Mouse (Mus musculus) neural tube, embryonic 11.5 days (tissue): ENCODE measurements around the gene Acap3. TPM values are rescaled to one million over a fixed set of nuclear protein-coding genes. Genes with fewer than 3 reads are reported as not detected.

Source experiments
- ATAC-seq: fragments of 200-750 bp; cut with Nextera tagmentation; 2 replicates; pipeline ENCODE4 v1.8.0; 2017; ENCODE audit warnings: moderate number of reproducible peaks, mild to moderate bottlenecking, moderate TSS enrichment, moderate library complexity; ENCODE audit not compliant: insufficient read depth, low FRiP score, low TSS enrichment
- DNase-seq: peaks from one replicate; pipeline ENCODE4 v3.0.0-alpha.2; 2015; ENCODE audit warnings: low spot score
- H3K27ac ChIP-seq: fragments of 300-500 bp; sonication (generic); 2 replicates; pipeline ENCODE4 v1.5.1; 2014; ENCODE audit warnings: low read depth, mild to moderate bottlenecking, low read length
- H3K27me3 ChIP-seq: fragments of 300-500 bp; sonication (generic); 2 replicates; pipeline ENCODE4 v1.6.1; 2014; ENCODE audit warnings: mild to moderate bottlenecking, low read length, mixed read lengths; ENCODE audit not compliant: control insufficient read depth, insufficient read depth
- H3K36me3 ChIP-seq: fragments of 300-500 bp; sonication (generic); 2 replicates; pipeline ENCODE4 v1.6.1; 2014; ENCODE audit warnings: mild to moderate bottlenecking, low read length, moderate library complexity, mixed read lengths; ENCODE audit not compliant: control insufficient read depth, insufficient read depth
- H3K4me1 ChIP-seq: fragments of 300-500 bp; sonication (generic); 2 replicates; pipeline ENCODE4 v1.6.1; 2014; ENCODE audit warnings: low read length, mixed read lengths; ENCODE audit not compliant: control insufficient read depth, insufficient read depth
- H3K4me2 ChIP-seq: fragments of 300-500 bp; sonication (generic); 2 replicates; pipeline ENCODE4 v1.6.1; 2014; ENCODE audit warnings: low read depth, mild to moderate bottlenecking, moderate library complexity
- H3K4me3 ChIP-seq: fragments of 300-500 bp; sonication (generic); 2 replicates; pipeline ENCODE4 v1.5.1; 2014; ENCODE audit warnings: low read depth, low read length
- H3K9ac ChIP-seq: fragments of 300-500 bp; sonication (generic); 2 replicates; pipeline ENCODE4 v1.6.1; 2014; ENCODE audit warnings: mild to moderate bottlenecking, low read length
- H3K9me3 ChIP-seq: fragments of 300-500 bp; sonication (generic); 2 replicates; pipeline ENCODE4 v1.6.1; 2016; ENCODE audit warnings: low read length; ENCODE audit not compliant: control insufficient read depth
- WGBS: fragments of 180-500 bp; shearing (Covaris S2); extraction: QIAGEN DNeasy Blood & Tissue Kit; methylation state at CpG from one replicate; pipeline ENCODE4 v1.1.7; 2014; 5-methylcytosine and 5-hydroxymethylcytosine counted together
- polyA plus RNA-seq: library from polyadenylated mRNA; unstranded; fragments of >200 nt; fragmentation: Nextera tagmentation; extraction: Ambion mirVana; gene quantifications from 2 replicates; pipeline ENCODE4 v1.2.1, GENCODE M21; 2014

Acap3 gene
- polyA plus RNA-seq: 44.3 and 45.4 TPM in 2 replicates

DNA sequence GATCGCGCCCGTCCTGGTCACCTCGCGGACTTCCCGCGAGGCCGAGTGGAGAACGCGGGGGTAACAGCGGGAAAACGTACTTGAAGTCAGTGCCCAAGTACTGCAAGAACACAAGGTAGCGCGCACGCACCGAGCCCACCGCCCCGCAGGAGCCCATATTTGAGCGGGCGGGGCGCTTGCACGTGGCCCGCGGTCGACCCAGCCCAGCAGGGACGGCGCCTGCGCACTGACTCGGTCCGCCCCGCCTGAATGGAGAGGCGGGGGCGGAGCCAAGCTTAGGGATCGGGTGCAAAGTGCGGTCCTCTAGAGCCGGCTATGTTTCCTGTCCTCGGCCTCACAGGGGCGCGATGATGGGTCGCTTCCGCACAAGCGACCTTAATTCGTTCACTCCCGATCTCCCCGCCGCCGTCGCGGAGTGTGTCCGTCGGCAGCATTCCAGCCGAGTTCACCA, at the start of gene Acap3, which contains the start of gene Pusl1:
Gene Acap3, plus strand, starts transcription at position 272 of the 451 bp plus-strand sequence.
Gene Pusl1, minus strand, starts transcription at position 231 of the 451 bp plus-strand sequence.
- Histone ChIP-seq H3K36me3 (peaks cover 13% of the 10 kb centered on the region), H3K4me1 (peaks cover 27% of the 10 kb centered on the region)
- WGBS: 0% methylated on average over 52 of the region's 52 CpGs

GRCm38 (mm10) chr4:155843231-155843630, 48.4 kb upstream of the Acap3 start:
- Histone ChIP-seq H3K4me2 (no peak overlapping the region), H3K9me3 (no peaks in the 10 kb centered on the region), H3K9ac (no peak overlapping the region), H3K36me3 (peaks cover 2% of the 10 kb centered on the region; the same call in 1 of the 2 replicates), H3K27me3 (peaks cover 7% of the 10 kb centered on the region), H3K27ac (no peak overlapping the region), H3K4me3 (no peak overlapping the region), H3K4me1 (peaks cover 32% of the 10 kb centered on the region)
- no peak for DNase-seq
- 88% methylated on average over 5 of the region's 5 CpGs for WGBS
- ATAC-seq: no peak

More for the DNA sequence above, at the start of gene Acap3, which contains the start of gene Pusl1:
- H3K9ac ChIP-seq: peak within 1 kb of the TSS; percentile 88
- no peaks in the 10 kb centered on the region for H3K27me3 ChIP-seq
- ATAC-seq (peak; percentile 89), DNase-seq (peak; percentile 97)
- peak within 1 kb of the TSS; percentile 90 for H3K4me3 ChIP-seq
- H3K4me2 ChIP-seq: peak within 1 kb of the TSS; percentile 98
- peak within 1 kb of the TSS; percentile 96 for H3K27ac ChIP-seq
- no peaks in the 10 kb centered on the region for H3K9me3 ChIP-seq

- no peaks in the 10 kb centered on the region for H3K27me3 ChIP-seq
- H3K9ac ChIP-seq: peak within 1 kb of the TSS; percentile 87
- ATAC-seq (peak; percentile 89), DNase-seq (peak; percentile 94)
- peak within 1 kb of the TSS; percentile 92 for H3K4me2 ChIP-seq
- peaks cover 2% of the 10 kb centered on the region; the same call in 1 of the 2 replicates for H3K36me3 ChIP-seq
- no peaks in the 10 kb centered on the region for H3K9me3 ChIP-seq
- H3K4me1 ChIP-seq: peaks cover 18% of the 10 kb centered on the region
- peak within 1 kb of the TSS; percentile 31; the same call in 1 of the 2 replicates for H3K27ac ChIP-seq
- 3% methylated on average over 46 of the region's 65 CpGs for WGBS
- peak within 1 kb of the TSS; percentile 93 for H3K4me3 ChIP-seq
These were observed 44.6 kb upstream of the Acap3 start, which contains the start of gene Dvl1 for GRCm38 (mm10) chr4:155846871-155847578. Dvl1 (plus strand) TSS chr4:155847402.

GRCm38 (mm10) chr4:155847591-155848352, 43.9 kb upstream of the Acap3 start:
- H3K27me3 ChIP-seq: no peaks in the 10 kb centered on the region
- WGBS: 2% methylated on average over 61 of the region's 69 CpGs
- peaks cover 18% of the 10 kb centered on the region for H3K4me1 ChIP-seq
- H3K36me3 ChIP-seq: peaks cover 2% of the 10 kb centered on the region; the same call in 1 of the 2 replicates
- ATAC-seq (peak; percentile 42), DNase-seq (peak; percentile 44)
- H3K9me3 ChIP-seq: no peaks in the 10 kb centered on the region
- peak overlapping the region; percentile 87 for H3K9ac ChIP-seq
- H3K4me3 ChIP-seq: peak overlapping the region; percentile 93
- peak overlapping the region; percentile 92 for H3K4me2 ChIP-seq
- H3K27ac ChIP-seq: peak overlapping the region; percentile 31; the same call in 1 of the 2 replicates

DNA sequence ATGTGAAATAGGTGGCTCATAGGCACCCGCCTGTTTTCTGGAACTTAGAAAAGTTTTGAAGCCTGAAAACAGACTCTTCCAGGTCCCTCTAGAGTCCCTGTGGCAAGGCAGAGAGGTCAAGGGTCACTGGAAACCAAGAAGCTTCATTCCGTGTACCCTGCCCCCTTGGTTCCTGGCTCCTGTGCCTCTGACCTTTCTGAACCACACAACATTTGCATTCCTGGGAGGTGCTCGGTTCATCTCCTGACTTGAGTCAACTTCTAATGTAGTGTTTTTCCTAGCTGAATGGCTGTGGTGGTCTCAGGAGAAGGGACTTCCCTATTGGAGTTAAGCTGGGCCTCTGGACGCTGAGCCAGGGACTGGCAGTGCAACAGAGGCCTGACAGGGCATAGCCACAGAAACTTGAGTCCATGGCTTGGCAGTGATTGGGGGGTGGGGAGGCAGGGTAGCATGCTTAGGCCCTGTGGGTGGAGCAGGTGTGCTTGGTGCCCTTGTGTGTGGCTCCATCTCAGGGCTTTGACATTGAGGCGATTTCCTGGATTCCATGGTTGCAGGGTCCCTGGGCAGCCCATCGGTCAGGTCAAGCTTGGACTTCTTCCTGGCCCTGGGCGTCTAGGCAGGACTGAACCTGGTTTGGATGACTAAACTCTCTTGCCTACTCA, 43.1 kb upstream of the Acap3 start:
- H3K9ac ChIP-seq: peak overlapping the region; percentile 87
- no peaks in the 10 kb centered on the region for H3K27me3 ChIP-seq
- no peak for DNase-seq
- 58% methylated on average over 7 of the region's 7 CpGs for WGBS
- peak overlapping the region; percentile 93 for H3K4me3 ChIP-seq
- peaks cover 2% of the 10 kb centered on the region; the same call in 1 of the 2 replicates for H3K36me3 ChIP-seq
- peaks cover 18% of the 10 kb centered on the region for H3K4me1 ChIP-seq
- H3K27ac ChIP-seq: no peak overlapping the region
- no peak for ATAC-seq
- no peaks in the 10 kb centered on the region for H3K9me3 ChIP-seq
- H3K4me2 ChIP-seq: peak overlapping the region; percentile 92

DNA sequence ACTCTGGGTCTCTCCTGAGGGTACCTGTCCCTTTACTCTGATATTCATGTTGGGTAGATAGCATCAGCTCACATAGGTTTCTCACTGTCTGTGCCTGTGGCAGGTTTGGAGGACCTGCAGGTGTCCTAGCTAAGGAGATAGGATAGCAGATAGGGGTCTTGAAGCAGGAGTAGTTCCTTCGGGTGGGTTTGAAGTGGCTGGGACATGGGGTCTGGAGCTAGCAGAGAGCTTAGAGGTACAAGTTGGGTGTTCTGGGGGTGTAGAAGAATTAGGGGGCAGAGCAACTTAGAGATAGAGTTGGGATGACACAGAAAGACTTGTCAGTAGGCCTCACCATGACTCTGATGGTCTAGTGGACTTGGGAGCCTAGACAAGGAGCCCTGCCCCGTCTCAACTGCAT, 42.2 kb upstream of the Acap3 start:
- Histone ChIP-seq H3K36me3 (no peaks in the 10 kb centered on the region), H3K27ac (no peak overlapping the region), H3K9me3 (no peaks in the 10 kb centered on the region), H3K4me2 (no peak overlapping the region), H3K27me3 (no peaks in the 10 kb centered on the region), H3K4me1 (peaks cover 18% of the 10 kb centered on the region), H3K4me3 (no peak overlapping the region), H3K9ac (no peak overlapping the region)
- no peak for ATAC-seq
- 86% methylated on average over 2 of the region's 2 CpGs for WGBS
- no peak for DNase-seq

DNA sequence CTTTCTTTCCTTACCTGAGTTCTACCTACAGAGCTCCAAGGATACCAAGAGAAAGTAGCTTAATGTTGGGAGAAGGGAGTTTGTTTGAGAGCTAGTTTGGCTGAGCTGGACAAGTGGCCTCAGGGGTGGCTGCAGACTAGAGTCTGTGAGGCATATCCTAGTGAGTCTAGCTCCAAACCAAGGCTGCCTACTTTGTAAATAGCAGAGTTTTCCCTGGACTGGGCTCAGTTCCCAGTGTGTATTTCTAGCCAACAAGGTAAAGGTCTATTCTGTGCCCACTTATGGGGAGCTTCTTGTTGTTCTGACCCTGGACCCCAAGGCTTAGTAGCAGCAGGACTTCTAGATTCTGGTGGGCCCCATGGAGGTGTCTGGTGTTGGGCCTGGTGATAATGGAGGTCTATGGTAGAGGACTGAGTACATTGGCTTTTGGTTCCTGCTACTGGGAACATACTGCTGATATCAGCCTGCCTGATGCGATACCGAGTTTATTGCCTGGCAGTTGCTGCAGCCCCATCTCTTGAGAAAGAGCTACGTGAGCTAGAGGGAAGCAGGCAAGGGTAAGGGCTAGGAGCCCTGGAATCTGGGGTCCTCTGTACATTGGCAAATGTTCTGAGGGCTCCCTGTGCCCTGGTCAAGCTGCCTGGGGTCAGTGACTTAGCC, 41.7 kb upstream of the Acap3 start:
- H3K9ac ChIP-seq: no peak overlapping the region
- H3K27ac ChIP-seq: no peak overlapping the region
- H3K27me3 ChIP-seq: no peaks in the 10 kb centered on the region
- H3K4me1 ChIP-seq: peaks cover 18% of the 10 kb centered on the region
- peaks cover under 1% of the 10 kb centered on the region for H3K36me3 ChIP-seq
- ATAC-seq (no peak), DNase-seq (no peak)
- H3K4me3 ChIP-seq: no peak overlapping the region
- WGBS: 84% methylated on average over 3 of the region's 3 CpGs
- H3K9me3 ChIP-seq: no peaks in the 10 kb centered on the region
- no peak overlapping the region for H3K4me2 ChIP-seq

- WGBS: 91% methylated on average over 3 of the region's 3 CpGs
- peaks cover 4% of the 10 kb centered on the region for H3K36me3 ChIP-seq
These were observed 40.3 kb upstream of the Acap3 start for GRCm38 (mm10) chr4:155851368-155851767.

More at GRCm38 (mm10) chr4:155851368-155851767, 40.3 kb upstream of the Acap3 start:
- Histone ChIP-seq H3K27me3 (no peaks in the 10 kb centered on the region), H3K27ac (no peak overlapping the region), H3K9me3 (no peaks in the 10 kb centered on the region), H3K4me3 (no peak overlapping the region), H3K4me2 (no peak overlapping the region), H3K4me1 (peaks cover 17% of the 10 kb centered on the region), H3K9ac (no peak overlapping the region)
- ATAC-seq (no peak), DNase-seq (no peak)
